Mouse (Mus musculus) hindbrain, embryonic 13.5 days (tissue): ENCODE data around the gene Pax8. TPM values are rescaled to one million over a fixed set of nuclear protein-coding genes. Genes with fewer than 3 reads are reported as not detected.

Experiments used
- ATAC-seq: fragments of 200-750 bp; cut with Nextera tagmentation; 2 replicates; pipeline ENCODE4 v1.8.0; 2017; ENCODE audit warnings: moderate TSS enrichment; ENCODE audit not compliant: low FRiP score
- H3K27ac ChIP-seq: fragments of 300-500 bp; sonication (generic); 2 replicates; pipeline ENCODE4 v1.5.1; 2015; ENCODE audit warnings: inconsistent platforms, mild to moderate bottlenecking, moderate library complexity
- H3K27me3 ChIP-seq: fragments of 300-500 bp; sonication (generic); 2 replicates; pipeline ENCODE4 v1.6.1; 2015; ENCODE audit warnings: mild to moderate bottlenecking, inconsistent platforms
- H3K36me3 ChIP-seq: fragments of 300-500 bp; sonication (generic); 2 replicates; pipeline ENCODE4 v1.6.1; 2015; ENCODE audit warnings: mild to moderate bottlenecking, inconsistent platforms
- H3K4me1 ChIP-seq: fragments of 300-500 bp; sonication (generic); replicated peaks from 2 replicates; pipeline ENCODE4 v1.6.1; 2015; ENCODE audit warnings: inconsistent platforms
- H3K4me2 ChIP-seq: fragments of 300-500 bp; sonication (generic); 2 replicates; pipeline ENCODE4 v1.6.1; 2015; ENCODE audit warnings: inconsistent platforms, mild to moderate bottlenecking, moderate library complexity
- H3K4me3 ChIP-seq: fragments of 300-500 bp; sonication (generic); 2 replicates; pipeline ENCODE4 v1.5.1; 2015; ENCODE audit warnings: mild to moderate bottlenecking, inconsistent platforms
- H3K9ac ChIP-seq: fragments of 300-500 bp; sonication (generic); 2 replicates; pipeline ENCODE4 v1.6.1; 2015; ENCODE audit warnings: mild to moderate bottlenecking, inconsistent platforms
- H3K9me3 ChIP-seq: fragments of 300-500 bp; sonication (generic); 2 replicates; pipeline ENCODE4 v1.6.1; 2016; ENCODE audit warnings: inconsistent platforms
- WGBS: fragments of 180-500 bp; shearing (Covaris S2); methylation state at CpG from one replicate; pipeline ENCODE4 v1.1.7; 2015; 5-methylcytosine and 5-hydroxymethylcytosine counted together
- polyA plus RNA-seq: library from polyadenylated mRNA; unstranded; fragments of >200 nt; fragmentation: Nextera tagmentation; extraction: Ambion mirVana; gene quantifications from 2 replicates; pipeline ENCODE4 v1.2.1, GENCODE M21; 2015

Gene Pax8
- 32.9 and 41.1 TPM in 2 replicates for polyA plus RNA-seq

- peak; percentile 70 for ATAC-seq
- Histone ChIP-seq H3K9me3 (no peaks in the 10 kb centered on the region), H3K36me3 (no peaks in the 10 kb centered on the region), H3K4me2 (peak within 1 kb of the TSS; percentile 58), H3K9ac (peak within 1 kb of the TSS; percentile 76), H3K4me3 (peak within 1 kb of the TSS; percentile 47), H3K27me3 (peaks cover 77% of the 10 kb centered on the region), H3K27ac (peak within 1 kb of the TSS; percentile 86), H3K4me1 (peaks cover 20% of the 10 kb centered on the region)
- 20% methylated on average over 9 of the region's 9 CpGs for WGBS
Measured at GRCm38 (mm10) chr2:24475420-24475819, at the start of gene Pax8. Pax8 (minus strand) TSS chr2:24475599.

GRCm38 (mm10) chr2:24521430-24522226, 46.2 kb upstream of the Pax8 start:
- Histone ChIP-seq H3K9me3 (no peaks in the 10 kb centered on the region), H3K9ac (peak overlapping the region; percentile 68), H3K36me3 (no peaks in the 10 kb centered on the region), H3K4me2 (peak overlapping the region; percentile 64), H3K4me1 (peaks cover 42% of the 10 kb centered on the region), H3K27me3 (no peaks in the 10 kb centered on the region), H3K4me3 (peak overlapping the region; percentile 42), H3K27ac (peak overlapping the region; percentile 90)
- ATAC-seq, result peak; percentile 91
- under 1% methylated on average over 33 of the region's 33 CpGs for WGBS

- peak overlapping the region; percentile 42 for H3K4me3 ChIP-seq
- no peaks in the 10 kb centered on the region for H3K36me3 ChIP-seq
- peak overlapping the region; percentile 64 for H3K4me2 ChIP-seq
- no peaks in the 10 kb centered on the region for H3K27me3 ChIP-seq
- H3K4me1 ChIP-seq, result peaks cover 37% of the 10 kb centered on the region
- H3K27ac ChIP-seq, result peak overlapping the region; percentile 90
- no peak for ATAC-seq
- no peaks in the 10 kb centered on the region for H3K9me3 ChIP-seq
- 0 out of 2 replicates have a peak overlapping the region, but pooled peaks have one; percentile 68 for H3K9ac ChIP-seq
- WGBS, result 33% methylated on average over 6 of the region's 9 CpGs
Measured at GRCm38 (mm10) chr2:24520576-24521272, 45.3 kb upstream of the Pax8 start.

GRCm38 (mm10) chr2:24516946-24517345, 41.5 kb upstream of the Pax8 start:
- no peaks in the 10 kb centered on the region for H3K9me3 ChIP-seq
- H3K27ac ChIP-seq, result no peak overlapping the region
- H3K4me2 ChIP-seq, result no peak overlapping the region
- no peaks in the 10 kb centered on the region for H3K27me3 ChIP-seq
- H3K4me3 ChIP-seq, result no peak overlapping the region
- no peaks in the 10 kb centered on the region for H3K36me3 ChIP-seq
- peaks cover 29% of the 10 kb centered on the region for H3K4me1 ChIP-seq
- no peak for ATAC-seq
- WGBS, result 74% methylated on average over 3 of the region's 3 CpGs
- H3K9ac ChIP-seq, result no peak overlapping the region

- Histone ChIP-seq H3K27ac (no peak overlapping the region), H3K9me3 (no peaks in the 10 kb centered on the region), H3K36me3 (no peaks in the 10 kb centered on the region), H3K4me2 (no peak overlapping the region), H3K9ac (no peak overlapping the region), H3K4me3 (no peak overlapping the region), H3K27me3 (peaks cover 51% of the 10 kb centered on the region), H3K4me1 (peaks cover 9% of the 10 kb centered on the region)
- 58% methylated on average over 3 of the region's 3 CpGs for WGBS
- 0 out of 2 replicates have a peak, but pooled peaks have one; percentile 12 for ATAC-seq
Measured at GRCm38 (mm10) chr2:24507359-24507758, 32.0 kb upstream of the Pax8 start.

GRCm38 (mm10) chr2:24502963-24503471, 27.6 kb upstream of the Pax8 start:
- no peak overlapping the region for H3K27ac ChIP-seq
- H3K4me2 ChIP-seq, result no peak overlapping the region
- H3K9me3 ChIP-seq, result no peaks in the 10 kb centered on the region
- H3K36me3 ChIP-seq, result no peaks in the 10 kb centered on the region
- WGBS, result 9% methylated on average over 5 of the region's 5 CpGs
- H3K27me3 ChIP-seq, result peaks cover 67% of the 10 kb centered on the region
- no peak overlapping the region for H3K9ac ChIP-seq
- peaks cover 9% of the 10 kb centered on the region for H3K4me1 ChIP-seq
- peak; percentile 79 for ATAC-seq
- H3K4me3 ChIP-seq, result no peak overlapping the region

GRCm38 (mm10) chr2:24500921-24501320, 25.5 kb upstream of the Pax8 start:
- Histone ChIP-seq H3K4me1 (peaks cover 9% of the 10 kb centered on the region), H3K4me2 (no peak overlapping the region), H3K36me3 (no peaks in the 10 kb centered on the region), H3K9me3 (no peaks in the 10 kb centered on the region), H3K27me3 (peaks cover 59% of the 10 kb centered on the region), H3K9ac (no peak overlapping the region), H3K27ac (no peak overlapping the region), H3K4me3 (no peak overlapping the region)
- ATAC-seq, result no peak
- WGBS, result 86% methylated on average over 2 of the region's 2 CpGs

- H3K36me3 ChIP-seq, result no peaks in the 10 kb centered on the region
- H3K4me2 ChIP-seq, result no peak overlapping the region
- 48% methylated on average over 6 of the region's 6 CpGs for WGBS
- no peak for ATAC-seq
- H3K4me3 ChIP-seq, result no peak overlapping the region
- H3K27ac ChIP-seq, result no peak overlapping the region
- no peaks in the 10 kb centered on the region for H3K4me1 ChIP-seq
- H3K27me3 ChIP-seq, result no peaks in the 10 kb centered on the region
- no peaks in the 10 kb centered on the region for H3K9me3 ChIP-seq
- H3K9ac ChIP-seq, result no peak overlapping the region
Measured at GRCm38 (mm10) chr2:24490564-24490963, 15.2 kb upstream of the Pax8 start.

- 65% methylated on average over 3 of the region's 3 CpGs for WGBS
- Histone ChIP-seq H3K4me1 (no peaks in the 10 kb centered on the region), H3K4me2 (no peak overlapping the region), H3K36me3 (no peaks in the 10 kb centered on the region), H3K9ac (no peak overlapping the region), H3K27me3 (no peaks in the 10 kb centered on the region), H3K4me3 (no peak overlapping the region), H3K27ac (no peak overlapping the region), H3K9me3 (no peaks in the 10 kb centered on the region)
- ATAC-seq, result no peak
Measured at GRCm38 (mm10) chr2:24488660-24489059, 13.3 kb upstream of the Pax8 start.

- H3K27ac ChIP-seq, result no peak overlapping the region
- H3K9me3 ChIP-seq, result no peaks in the 10 kb centered on the region
- no peaks in the 10 kb centered on the region for H3K36me3 ChIP-seq
- no peak overlapping the region for H3K9ac ChIP-seq
- H3K4me2 ChIP-seq, result no peak overlapping the region
- H3K4me3 ChIP-seq, result no peak overlapping the region
- H3K4me1 ChIP-seq, result no peaks in the 10 kb centered on the region
- no peaks in the 10 kb centered on the region for H3K27me3 ChIP-seq
- 74% methylated on average over 4 of the region's 4 CpGs for WGBS
- no peak for ATAC-seq
Measured at GRCm38 (mm10) chr2:24487056-24487825, 11.8 kb upstream of the Pax8 start.

GRCm38 (mm10) chr2:24485398-24485797, 10.0 kb upstream of the Pax8 start:
- Histone ChIP-seq H3K9me3 (no peaks in the 10 kb centered on the region), H3K4me3 (no peak overlapping the region), H3K36me3 (no peaks in the 10 kb centered on the region), H3K27me3 (0 out of 2 replicates have a peak, but pooled peaks cover 4% of the 10 kb centered on the region), H3K9ac (no peak overlapping the region), H3K4me1 (no peaks in the 10 kb centered on the region), H3K27ac (no peak overlapping the region), H3K4me2 (no peak overlapping the region)
- ATAC-seq, result no peak
- WGBS, result 93% methylated on average over 4 of the region's 4 CpGs

- no peak for ATAC-seq
- H3K9me3 ChIP-seq, result no peaks in the 10 kb centered on the region
- H3K9ac ChIP-seq, result no peak overlapping the region
- H3K27ac ChIP-seq, result no peak overlapping the region
- H3K4me2 ChIP-seq, result no peak overlapping the region
- peaks cover 45% of the 10 kb centered on the region for H3K27me3 ChIP-seq
- H3K4me1 ChIP-seq, result 0 out of 2 replicates have a peak, but pooled peaks cover 6% of the 10 kb centered on the region
- H3K4me3 ChIP-seq, result no peak overlapping the region
- WGBS, result 54% methylated on average over 2 of the region's 2 CpGs
- H3K36me3 ChIP-seq, result no peaks in the 10 kb centered on the region
Measured at GRCm38 (mm10) chr2:24479906-24480305, 4.5 kb upstream of the Pax8 start.
